Mouse (Mus musculus): Measurements from ENCODE around the gene Gm21970.
A peak's percentile ranks its signal among the peaks of the same experiment; 100 is the strongest.

Gm21970 gene

DNA sequence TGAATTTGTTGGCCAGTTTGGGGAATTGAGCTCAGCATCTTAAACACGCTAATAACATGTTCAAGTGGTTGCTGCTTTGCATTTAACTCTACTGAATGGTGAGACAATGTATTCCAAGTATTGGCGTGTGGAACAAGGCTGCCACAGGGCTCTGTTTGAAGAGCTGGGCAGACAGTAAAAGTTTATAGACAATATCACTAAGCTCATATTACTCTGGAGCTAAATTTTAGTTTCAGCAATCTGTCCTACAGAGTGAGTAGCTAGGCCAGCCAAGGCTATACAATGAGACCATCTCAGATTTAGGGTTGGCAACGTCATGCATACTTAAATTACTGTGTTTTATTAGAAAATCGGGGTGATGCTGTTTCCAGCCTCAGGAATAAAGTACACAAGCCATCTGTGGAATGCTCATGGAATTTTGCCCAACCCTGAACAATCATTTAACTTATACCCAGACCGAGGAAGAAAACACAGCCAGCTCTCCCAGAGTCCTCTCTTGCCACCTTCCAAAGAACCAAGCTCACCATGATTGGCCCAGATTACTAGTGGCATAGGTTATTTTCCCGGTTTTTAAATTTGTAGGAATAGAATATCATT lies 10.1 kb downstream of the Gm21970 start:
- DNase-seq (ENCODE audit: low spot score), result no peak

DNA sequence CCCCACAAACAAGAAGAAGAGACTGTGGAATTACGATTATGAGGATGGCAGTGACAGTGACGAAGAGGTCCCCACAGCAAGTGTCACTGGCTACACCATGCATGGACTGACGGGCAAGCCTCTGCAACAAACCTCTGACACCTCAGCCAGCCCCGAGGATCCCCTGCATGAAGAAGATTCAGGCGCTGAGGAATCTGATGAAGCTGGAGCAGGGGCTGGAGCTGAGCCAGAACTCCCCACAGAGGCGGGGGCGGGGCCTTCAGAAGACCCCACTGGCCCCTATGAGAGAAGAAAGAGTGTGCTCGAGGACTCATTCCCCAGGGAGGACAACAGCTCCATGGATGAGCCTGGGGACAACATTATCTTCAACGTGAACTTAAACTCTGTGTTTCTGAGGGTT lies 12.3 kb downstream of the Gm21970 start:
- no peak for DNase-seq (ENCODE audit: low spot score)

DNA sequence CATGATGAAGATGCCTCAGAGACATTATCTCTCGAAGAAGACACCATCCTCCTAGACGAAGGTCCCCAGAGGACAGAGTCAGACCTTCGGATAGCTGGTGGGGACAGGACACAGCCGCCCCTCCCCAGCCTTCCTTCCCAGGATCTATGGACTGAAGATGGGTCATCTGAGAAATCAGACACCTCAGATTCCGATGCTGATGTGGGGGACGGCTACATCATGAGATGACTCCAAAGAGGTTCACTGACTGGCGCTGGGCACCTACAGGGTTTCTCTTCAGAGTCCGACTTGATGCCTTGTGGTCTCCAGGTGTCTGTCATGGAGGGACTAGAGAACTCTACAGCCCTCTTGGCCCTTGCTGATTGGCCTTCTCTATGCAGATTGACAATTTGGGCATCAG lies 12.7 kb downstream of the Gm21970 start:
- DNase-seq (ENCODE audit: low spot score), result no peak

DNA sequence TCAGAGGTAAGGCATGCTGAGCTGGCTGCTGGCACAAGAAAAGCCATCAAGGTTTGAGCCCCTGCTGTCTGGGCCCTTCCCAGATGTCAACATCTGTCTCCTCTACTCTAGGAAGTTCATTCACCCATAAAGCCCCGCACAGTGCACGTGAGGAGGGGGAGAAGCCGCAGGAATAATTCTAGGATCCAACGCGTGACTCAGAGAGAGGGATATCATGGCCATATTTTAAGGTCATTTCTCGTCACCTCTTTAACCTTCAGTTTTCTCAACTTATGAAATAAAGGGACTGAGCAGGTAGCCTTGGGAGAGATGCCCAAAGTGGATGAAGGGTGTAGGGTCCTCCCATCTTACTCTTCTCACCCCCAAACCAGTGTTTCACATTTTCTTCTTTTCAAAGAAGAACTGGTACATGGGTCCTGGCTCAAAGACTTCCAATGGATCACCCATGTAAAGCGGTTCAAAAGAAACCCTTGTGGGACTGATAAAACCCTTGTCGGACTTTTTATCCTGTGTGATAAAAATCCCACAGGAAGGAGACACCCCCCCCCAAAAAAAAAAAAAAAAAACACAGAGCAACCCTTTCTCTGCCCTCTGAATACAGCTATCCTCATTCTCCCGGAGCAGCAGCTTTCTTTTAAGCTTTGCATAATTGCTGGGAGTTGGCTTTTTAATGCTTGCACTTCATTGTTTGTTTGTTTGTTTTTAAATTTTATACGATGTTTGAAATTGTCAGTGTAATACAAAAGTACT lies 13.5 kb downstream of the Gm21970 start:
- DNase-seq (ENCODE audit: low spot score), result no peak

DNA sequence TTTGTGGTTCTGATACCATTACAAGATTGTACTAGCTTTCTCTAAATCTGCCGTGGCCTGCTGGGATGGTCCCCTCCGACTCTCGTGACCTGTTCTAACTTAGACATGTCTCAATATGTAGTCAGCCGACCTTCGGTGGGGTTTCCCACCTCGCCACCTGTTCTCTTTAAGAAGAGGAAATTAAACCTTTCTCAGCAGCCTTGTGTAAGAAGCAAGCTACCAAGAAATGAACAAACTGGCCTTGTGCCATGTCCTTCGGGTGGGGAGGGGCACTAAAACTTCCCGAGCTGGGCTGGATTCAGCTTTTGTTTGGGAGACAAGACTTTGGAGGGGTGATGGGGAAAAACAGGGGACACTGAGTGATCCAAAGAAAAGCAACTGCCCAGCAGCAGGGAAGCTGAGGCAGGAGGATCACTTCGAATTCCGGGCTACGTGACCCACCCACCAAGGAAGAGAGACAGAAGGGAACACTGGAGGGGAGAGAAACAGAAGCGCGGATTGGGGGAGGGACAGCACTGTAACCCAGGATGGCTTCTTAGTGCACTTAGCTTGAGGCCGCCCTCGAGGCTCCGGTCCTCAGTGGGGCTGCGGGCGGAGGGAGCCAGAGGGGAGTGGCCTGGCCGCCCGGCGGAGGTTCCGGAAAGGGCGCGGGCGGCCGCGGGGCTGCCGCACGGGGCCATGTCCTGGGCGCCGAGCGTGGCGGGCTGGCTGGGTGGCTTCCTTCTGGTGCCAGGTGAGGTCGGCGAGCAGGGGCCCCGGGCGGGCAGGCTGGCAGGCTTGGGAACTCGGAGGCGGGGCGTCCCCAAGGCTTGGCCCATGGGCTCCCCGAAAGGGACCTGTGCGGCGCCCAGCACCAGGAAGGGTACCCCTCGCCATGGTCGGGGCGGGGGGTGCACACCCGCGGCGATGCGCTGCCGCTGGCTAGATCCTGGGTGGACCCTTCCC lies 14.4 kb downstream of the Gm21970 start, which contains the start of gene Il10rb:
Gene Il10rb, plus strand, starts transcription at position 525 of the 945 bp plus-strand sequence.
- peak; percentile 82 for DNase-seq (ENCODE audit: low spot score)

DNA sequence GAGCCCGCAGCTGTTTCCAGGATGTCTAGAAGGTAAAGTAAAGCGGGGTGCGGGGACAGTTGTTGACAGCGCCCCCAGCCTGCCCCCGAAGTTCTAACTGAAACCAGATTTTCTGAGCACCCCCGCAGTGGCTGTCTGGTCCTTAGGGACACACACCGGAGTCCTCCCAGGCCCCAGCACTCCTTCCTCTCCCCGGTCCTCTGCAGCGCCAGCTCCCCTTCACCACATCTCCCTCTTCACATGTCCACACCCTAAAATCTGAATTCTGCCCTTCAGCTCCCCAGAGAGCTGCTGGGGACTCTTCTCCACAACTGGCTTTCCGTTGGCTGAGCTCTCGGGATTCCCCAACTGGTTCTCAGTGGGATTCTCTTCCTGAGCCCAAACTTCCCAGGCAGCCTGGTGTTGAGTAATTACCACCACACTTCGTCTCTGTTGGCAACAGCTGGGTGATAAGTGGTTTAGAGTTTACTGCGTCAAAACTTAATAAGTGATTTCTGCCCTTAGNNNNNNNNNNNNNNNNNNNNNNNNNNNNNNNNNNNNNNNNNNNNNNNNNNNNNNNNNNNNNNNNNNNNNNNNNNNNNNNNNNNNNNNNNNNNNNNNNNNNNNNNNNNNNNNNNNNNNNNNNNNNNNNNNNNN lies 15.2 kb downstream of the Gm21970 start:
- DNase-seq (ENCODE audit: low spot score), result no peak

DNA sequence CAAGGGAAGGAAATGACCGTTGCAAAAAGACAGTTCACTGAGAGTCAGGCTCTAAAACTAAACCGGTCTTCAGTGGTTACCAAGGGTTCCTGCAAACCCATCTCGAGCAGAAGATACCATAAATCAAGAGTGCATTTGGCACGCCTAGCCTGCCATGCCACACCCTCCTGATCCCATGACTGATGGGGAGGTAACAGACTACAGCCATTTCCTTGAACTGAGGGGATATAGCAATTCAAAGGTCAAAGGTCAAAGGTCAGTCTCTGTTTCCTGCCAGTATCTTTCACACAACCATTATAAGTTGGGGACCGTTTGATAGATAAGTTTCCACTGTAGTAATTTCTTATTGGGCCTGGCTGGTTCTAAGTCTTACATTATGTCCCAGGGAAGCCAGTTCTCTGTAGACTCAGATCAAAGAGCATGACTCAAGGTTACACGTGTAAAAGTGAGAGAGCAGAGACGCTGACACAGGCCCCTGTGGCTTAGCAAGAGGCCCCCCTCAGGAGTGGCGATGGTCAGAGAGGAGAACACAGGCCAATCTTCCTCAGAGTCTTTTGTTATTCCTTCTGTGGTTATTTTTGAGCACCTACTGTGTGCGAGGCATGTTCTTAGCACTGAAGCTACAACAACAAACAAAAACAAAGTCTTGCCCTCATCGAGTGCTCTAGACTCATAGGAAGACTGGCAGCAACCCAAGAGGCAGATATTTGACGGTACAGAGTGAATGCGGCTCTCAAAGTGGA lies 21.8 kb downstream of the Gm21970 start:
- DNase-seq (ENCODE audit: low spot score), result no peak

DNA sequence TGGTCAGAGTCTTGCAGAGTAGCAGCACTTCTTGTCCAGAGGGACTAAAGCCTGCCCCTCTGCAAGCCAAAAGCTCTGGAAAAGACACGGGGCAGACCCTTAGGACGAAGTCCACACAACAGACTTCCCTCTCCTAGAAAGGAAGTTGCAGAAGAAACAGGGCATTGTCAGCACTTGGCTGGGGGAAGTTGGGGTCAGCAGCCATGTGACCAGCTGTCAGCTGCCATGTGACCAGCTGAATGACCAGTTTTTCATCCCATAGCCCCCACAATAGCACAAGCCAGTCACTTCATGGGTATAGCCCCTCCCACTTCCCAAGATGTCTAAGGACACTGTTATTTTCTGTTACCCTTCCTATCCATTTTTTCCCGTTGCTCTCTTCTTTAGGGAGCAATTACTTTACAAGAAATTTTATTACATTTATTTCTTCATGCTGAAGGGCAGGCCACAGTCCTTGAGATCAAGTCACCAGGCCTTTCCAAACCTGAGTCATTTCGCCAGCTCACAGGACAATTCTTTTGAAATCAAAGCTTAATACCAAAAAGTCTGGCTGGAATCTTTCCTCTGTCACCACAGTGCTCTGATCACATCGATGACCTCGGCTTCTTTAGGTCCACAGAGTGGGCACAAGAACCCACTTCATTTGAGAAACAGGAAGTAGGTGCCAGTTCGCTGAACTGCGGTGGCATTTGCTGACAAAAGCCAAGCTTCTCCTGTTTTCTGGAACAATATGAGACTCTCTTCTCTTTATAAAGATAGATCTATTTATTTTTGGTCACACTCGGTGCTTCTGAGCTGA lies 24.1 kb downstream of the Gm21970 start:
- DNase-seq (ENCODE audit: low spot score), result no peak

DNA sequence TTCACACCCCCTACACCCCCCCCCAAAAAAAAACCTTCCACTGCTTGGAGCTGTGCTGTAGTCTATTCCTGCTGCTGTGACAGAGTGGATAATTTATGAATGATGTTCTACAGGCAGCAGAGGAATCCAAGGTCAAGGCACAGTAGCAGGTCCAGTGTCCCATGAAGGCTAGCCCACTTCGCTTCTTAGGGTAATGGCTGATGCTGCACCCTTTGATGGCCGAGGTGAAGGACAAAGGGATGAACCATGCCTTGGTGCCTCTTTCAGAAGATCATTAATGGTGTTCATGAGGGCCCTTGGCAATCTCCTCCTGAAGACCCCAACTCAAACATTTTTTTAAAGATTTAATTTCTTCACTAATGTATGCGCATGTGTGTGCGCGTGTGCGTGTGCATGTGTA lies 24.8 kb downstream of the Gm21970 start:
- no peak for DNase-seq (ENCODE audit: low spot score)

DNA sequence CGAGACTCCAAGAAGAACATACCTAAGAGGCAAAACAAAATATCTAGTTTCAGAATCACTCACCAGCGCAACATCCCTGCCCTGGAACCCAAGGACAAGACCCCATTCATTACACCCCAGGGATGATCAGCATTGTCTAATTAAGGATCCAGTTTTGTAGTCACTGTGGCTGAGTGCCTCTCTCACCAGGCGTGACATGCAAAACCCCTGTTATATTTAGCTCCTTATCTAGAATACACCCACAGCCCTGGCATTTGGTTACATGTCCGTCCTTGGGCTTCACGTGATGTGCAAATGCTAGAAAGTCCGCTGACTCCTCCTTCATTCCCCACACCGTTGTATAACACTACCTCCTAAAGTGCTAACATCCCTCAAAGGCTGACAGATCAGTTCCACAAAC lies 25.4 kb downstream of the Gm21970 start:
- DNase-seq (ENCODE audit: low spot score), result no peak

DNA sequence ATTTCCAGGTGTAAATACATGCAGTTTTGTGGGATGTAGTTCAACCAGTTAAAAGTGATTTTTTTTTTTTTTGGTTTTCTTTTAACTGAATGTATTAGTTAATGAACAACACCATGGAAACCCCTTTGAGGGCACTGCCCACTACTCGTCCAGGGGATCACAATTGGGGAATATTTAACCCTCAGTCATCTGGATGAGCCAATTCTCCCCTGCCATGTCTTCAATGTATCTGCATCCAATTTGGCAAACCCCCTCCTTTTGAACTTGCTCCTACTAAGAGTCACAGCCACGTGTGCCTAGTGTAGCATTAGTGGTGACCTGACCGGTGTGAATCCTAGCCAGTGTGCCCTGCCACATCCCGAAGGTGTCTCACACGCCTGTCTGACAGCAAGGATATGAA lies 27.0 kb downstream of the Gm21970 start:
- DNase-seq (ENCODE audit: low spot score), result no peak

DNA sequence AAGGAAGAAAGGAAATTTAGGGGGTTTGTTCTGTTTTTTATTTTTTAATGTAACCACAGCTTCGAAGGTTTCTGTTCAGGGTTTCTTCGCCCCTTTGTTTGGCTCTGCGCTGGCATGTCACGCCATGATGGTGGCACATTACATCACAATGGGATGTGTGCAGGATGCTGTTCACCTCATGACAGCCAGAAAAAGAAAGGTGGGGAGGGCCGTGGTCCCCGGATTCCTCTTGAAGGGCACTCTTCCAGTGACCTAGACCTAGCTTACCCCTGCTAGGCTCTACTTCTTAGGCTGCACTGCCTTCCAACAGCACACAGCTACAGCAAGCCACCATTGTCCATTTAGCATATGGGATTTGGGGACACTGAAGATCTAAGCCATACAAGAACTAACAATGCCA lies 34.3 kb downstream of the Gm21970 start:
- no peak for DNase-seq (ENCODE audit: low spot score)

DNA sequence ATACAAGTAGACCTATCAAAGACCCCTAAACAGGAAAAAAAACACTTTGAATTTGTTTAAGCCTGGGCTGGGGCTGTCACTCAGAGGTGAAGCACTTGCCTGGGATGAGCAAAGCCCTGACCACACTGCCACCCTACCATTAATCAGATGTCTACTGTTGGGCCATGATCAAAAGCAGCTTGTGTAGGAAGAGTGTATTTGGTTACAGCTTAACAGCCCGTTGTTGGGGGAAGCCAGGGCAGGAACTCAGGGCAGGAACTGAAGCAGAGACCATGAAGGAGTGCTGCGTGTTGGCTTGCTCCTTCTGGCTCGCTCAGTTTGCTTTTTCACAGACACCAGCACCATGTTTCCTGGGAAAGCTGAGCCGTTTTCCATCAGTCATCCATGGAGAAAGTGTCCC lies 35.1 kb downstream of the Gm21970 start:
- DNase-seq (ENCODE audit: low spot score), result no peak

DNA sequence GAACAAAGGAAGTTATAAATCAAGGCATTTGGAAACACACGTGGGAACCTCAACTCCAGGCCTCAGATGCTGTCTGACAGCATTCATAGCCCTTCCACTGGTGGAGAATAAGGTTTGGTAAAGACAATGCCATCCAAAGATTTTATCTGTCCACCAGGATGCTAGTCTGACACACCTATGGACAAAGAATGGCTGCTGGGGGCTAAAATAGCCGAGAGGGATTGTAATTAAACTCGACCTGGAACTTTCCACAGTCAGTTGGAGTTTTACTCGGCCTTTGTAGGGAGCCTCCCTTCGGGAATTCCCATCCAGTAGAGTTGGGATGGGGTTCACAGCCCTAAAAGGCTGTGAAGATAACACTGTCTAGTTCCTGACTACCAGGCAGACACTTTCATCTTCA lies 35.9 kb downstream of the Gm21970 start:
- DNase-seq (ENCODE audit: low spot score), result no peak

DNA sequence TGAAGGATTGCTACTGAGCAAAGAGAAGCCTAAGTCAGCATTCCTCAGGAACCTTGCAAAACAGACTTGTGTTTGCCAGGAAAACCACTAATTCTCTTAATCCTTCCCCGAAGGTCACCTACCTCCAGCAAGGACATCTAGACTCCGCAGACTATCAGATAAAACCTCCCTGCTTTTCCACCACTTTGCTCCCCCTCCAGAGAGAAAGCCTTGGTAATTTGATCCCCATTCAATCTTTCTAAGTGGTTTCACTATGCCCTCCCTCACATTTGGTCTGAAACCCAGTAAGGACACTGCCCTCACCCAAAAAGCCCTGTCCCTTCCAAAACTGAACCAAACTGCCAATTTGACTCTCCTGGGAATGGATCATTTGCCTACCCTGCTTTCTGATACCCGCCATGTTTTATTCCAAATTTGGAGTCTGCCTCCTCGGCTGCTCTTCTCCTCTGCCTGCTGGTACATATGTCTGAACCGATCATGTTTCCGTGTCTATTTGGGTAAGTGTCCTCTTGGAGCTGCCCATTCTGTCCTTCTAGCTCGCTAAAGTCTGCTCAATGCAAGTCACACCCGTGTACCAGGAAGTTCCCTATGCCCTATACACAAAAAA lies 36.8 kb downstream of the Gm21970 start:
- DNase-seq (ENCODE audit: low spot score), result no peak

DNA sequence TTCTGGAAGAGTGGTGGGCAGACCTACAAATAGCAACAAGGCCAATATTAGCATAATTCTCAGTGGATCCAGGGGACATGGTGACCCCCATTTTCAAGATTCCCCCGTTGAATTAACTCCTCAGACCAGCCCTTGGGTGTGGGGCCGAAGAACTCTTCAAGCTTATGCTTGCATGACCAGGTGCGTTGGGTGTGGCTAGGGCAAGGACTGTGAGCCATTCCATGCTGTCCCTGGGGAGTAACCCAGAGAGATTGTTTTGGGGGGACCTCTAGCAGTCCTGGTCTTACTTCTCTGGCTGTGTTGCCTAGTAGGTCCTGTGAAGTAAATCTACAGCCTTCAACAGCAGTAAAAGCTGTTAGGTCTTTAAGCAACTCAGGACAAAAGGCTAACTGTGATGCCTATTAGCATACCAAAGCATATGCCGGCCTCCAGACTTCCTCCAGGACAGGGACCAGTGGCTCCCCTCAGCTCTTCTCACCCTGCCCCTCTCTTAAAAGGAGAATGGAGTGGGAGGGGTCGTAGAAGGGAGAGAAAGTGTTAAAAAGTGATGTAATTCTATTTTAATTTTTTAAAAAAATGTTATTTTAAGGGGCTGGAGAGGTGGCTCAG lies 41.3 kb downstream of the Gm21970 start:
- no peak for DNase-seq (ENCODE audit: low spot score)

DNA sequence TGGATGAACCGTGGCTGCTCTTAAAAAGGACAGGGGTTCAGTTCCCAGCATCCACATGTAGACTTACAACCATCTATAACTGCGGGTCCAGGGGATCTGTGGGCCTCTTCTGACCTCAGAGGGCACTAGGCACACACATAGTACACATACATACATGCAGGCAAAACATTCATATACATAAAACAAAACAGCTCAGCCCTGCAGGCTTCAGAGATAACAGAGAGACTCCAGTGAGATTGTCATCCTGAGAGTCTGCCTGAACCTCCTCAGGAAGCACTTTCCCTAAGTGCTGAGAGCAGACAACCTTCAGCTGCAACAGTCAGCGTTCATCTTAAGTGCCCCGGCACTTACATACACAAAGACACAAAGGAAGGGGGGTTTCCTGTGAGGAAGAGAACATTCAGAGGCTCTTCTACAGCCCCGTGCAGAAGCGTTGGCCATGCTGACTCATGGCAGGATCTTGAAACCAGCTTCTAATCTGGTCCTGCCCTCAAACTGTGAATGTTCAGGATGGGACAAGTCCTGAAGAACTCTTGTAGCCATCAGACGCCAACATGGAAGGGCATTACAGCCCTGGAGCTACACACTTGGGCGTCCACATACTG lies 41.9 kb downstream of the Gm21970 start:
- DNase-seq (ENCODE audit: low spot score), result no peak

DNA sequence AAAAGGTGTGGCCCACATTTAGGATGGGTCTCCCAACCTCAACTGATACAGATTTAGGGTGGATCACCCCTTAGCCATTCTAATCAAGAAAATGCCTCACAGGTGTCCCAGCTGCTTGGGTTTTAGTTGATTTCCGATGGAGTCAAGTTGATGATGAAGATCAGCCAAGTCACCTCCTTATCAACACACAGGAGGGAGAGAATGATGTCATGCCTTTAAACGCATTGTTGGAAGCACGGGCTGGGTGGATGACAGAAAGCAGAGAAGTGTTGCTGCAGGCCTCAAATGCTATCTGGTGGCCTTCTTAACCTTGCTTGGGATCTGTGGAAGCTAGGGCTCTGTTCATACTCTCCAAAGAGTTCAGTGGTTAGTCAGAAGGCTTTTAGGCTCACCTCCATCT lies 42.6 kb downstream of the Gm21970 start:
- DNase-seq (ENCODE audit: low spot score), result no peak

DNA sequence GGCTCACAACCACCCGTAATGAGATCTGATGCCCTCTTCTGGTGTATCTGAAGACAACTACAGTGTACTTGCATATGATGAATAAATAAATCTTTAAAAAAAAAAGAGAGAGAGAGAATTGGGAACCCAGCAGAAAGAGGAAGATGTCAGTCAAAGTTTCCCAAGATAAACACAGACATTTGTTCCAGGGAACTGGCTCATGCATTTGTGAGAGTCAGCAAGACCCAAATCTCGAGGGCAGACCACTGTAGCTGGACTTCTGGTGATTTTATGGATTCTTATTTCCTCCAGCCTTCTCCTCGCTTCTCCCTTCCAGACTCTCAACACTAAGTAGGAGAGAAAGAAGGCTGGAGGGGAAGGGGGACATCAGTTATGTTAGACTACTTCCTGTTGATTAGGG lies 46.6 kb downstream of the Gm21970 start:
- no peak for DNase-seq (ENCODE audit: low spot score)

All from ovary, postnatal 36 days (tissue).